Mouse (Mus musculus) liver, adult (tissue): ENCODE data around the gene Ppp2r5b.

Source experiments
- GATA4 ChIP-seq: IDR thresholded peaks from 2 replicates; pipeline ENCODE4 v1.6.1; 2014; ENCODE audit warnings: mild to moderate bottlenecking, low read length; ENCODE audit not compliant: insufficient replicate concordance

Ppp2r5b gene

GRCm38 (mm10) chr19:6260428-6260827, 24.8 kb upstream of the Ppp2r5b start:
- no peak for TF ChIP-seq GATA4

- TF ChIP-seq GATA4, result no peak
These were observed 17.3 kb upstream of the Ppp2r5b start for GRCm38 (mm10) chr19:6253021-6253420.

GRCm38 (mm10) chr19:6247526-6248300, 12.0 kb upstream of the Ppp2r5b start:
- no peak for TF ChIP-seq GATA4

GRCm38 (mm10) chr19:6245806-6246205, 10.1 kb upstream of the Ppp2r5b start:
- TF ChIP-seq GATA4, result no peak

- no peak for TF ChIP-seq GATA4
These were observed 7.6 kb upstream of the Ppp2r5b start for GRCm38 (mm10) chr19:6243226-6243625.

- TF ChIP-seq GATA4, result no peak
These were observed 6.6 kb upstream of the Ppp2r5b start for GRCm38 (mm10) chr19:6242281-6242680.

- TF ChIP-seq GATA4, result peak; percentile 31; the same call in 1 of the 2 replicates
These were observed 5.8 kb upstream of the Ppp2r5b start, which contains the start of gene Atg2a for GRCm38 (mm10) chr19:6241274-6242107. TSS of gene Atg2a (plus strand) at chr19:6241668.

GRCm38 (mm10) chr19:6240725-6241124, 5.1 kb upstream of the Ppp2r5b start:
- TF ChIP-seq GATA4, result no peak

- TF ChIP-seq GATA4, result no peak
These were observed 4.5 kb upstream of the Ppp2r5b start for GRCm38 (mm10) chr19:6240136-6240535.

- no peak for TF ChIP-seq GATA4
These were observed 3.1 kb upstream of the Ppp2r5b start for GRCm38 (mm10) chr19:6238740-6239139.

- TF ChIP-seq GATA4, result no peak
These were observed 1.2 kb upstream of the Ppp2r5b start for GRCm38 (mm10) chr19:6236842-6237241.

GRCm38 (mm10) chr19:6236053-6236441, 375 bp upstream of the Ppp2r5b start:
- TF ChIP-seq GATA4, result peak; percentile 18; the same call in 1 of the 2 replicates

GRCm38 (mm10) chr19:6234337-6235083, 1.2 kb downstream of the Ppp2r5b start:
- no peak for TF ChIP-seq GATA4

GRCm38 (mm10) chr19:6233647-6234046, 2.0 kb downstream of the Ppp2r5b start:
- TF ChIP-seq GATA4, result no peak

GRCm38 (mm10) chr19:6231036-6231435, 4.6 kb downstream of the Ppp2r5b start:
- TF ChIP-seq GATA4, result no peak
